Mouse (Mus musculus): Measurements from ENCODE around the gene Fam169b.

Gene Fam169b

DNA sequence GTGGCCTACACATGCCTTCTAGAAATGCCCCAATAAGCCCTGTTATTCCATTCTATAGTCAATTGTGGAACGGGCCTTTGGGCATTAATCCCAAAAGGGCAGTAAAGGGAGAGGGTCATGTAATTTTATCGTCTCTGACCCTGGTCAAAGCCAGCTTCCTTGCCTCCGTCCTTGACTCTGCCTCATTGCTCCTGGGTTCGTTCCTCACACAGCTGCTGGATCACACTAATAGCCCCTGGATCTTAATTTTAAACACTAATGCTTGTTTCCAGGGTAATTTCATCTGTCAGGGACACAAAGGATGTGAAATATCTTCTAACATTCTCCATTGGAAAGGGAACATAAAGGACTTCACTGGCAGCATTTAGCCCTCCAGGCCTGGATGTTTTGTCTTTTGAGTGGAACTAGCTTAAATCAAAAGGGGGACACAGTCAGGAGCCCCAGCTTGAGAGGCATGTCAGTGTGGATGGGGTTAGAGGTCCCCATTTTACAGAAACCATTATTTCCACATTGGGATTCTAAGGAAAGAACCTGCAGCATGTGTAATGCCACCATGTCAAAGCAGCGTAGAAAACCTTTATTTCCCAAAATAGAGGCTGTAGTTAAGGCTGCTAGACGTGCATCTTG is 122.2 kb downstream of the Fam169b start:
- DNase-seq (ENCODE audit: low spot score in 2 of 2) = no peak

DNA sequence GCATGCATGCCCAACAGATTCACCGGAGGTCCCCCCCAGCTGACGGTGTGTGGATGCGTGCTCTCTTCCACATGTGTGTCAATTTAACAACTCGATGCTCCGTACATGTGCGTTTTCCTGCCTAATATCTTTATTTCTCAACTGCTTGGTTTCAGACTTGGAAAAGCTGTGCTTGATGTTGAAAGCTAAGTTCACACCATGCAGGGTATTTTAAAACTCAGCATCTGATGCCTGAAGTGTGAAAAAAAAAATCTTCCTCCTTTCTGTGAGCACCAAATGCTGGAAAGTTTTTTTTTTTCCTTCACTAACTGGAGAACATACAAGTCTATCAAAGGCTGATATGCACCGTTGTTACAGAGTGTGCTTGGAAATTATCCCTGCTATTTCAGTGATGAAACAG is 126.9 kb downstream of the Fam169b start:
- no peak for DNase-seq (ENCODE audit: low spot score in 2 of 2)

DNA sequence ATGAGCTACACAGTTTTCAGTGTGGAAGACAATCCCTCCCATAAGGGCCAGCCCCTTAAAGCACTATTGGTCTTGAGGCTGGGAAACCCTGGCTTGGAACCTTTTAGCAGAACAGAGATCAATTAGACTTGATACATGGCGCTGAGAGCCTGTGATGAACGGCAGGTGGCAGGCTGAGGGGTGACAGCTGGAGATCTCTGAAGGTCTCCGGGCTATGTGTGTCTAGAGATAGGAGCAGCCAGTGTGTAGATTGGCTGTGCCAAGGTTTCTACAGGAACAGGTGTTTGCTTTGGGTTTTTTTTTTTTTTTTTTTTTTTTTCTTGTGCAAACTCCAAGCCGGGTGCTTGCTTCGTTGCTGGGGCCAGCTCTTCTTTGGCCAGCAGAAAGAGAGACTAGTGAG is 135.0 kb downstream of the Fam169b start:
- DNase-seq (ENCODE audit: low spot score in 2 of 2) = no peak

Measured in spleen, postnatal 36 days (tissue).